Mouse (Mus musculus): Measurements from ENCODE around the gene Ubfd1.

Gene Ubfd1

GRCm38 (mm10) chr7:122066945-122067516, at the start of gene Ubfd1, which contains the start of gene Ears2:
Gene Ubfd1 (plus strand): TSS chr7:122067175.
Gene Ears2 (minus strand): TSS chr7:122067263.
- DNase-seq, result peak; percentile 97

GRCm38 (mm10) chr7:122018247-122018646, 48.7 kb upstream of the Ubfd1 start:
- no peak for DNase-seq

- peak; percentile 70 for DNase-seq
Measured at GRCm38 (mm10) chr7:122018978-122019377, 48.0 kb upstream of the Ubfd1 start.

GRCm38 (mm10) chr7:122020273-122020666, 46.7 kb upstream of the Ubfd1 start:
- DNase-seq, result no peak

- peak; percentile 88 for DNase-seq
Measured at GRCm38 (mm10) chr7:122020667-122021354, 46.2 kb upstream of the Ubfd1 start, which contains the start of gene Gga2. Gene Gga2 (minus strand): TSS chr7:122021222.

- DNase-seq, result no peak
Measured at GRCm38 (mm10) chr7:122022131-122022530, 44.8 kb upstream of the Ubfd1 start.

GRCm38 (mm10) chr7:122033371-122033770, 33.6 kb upstream of the Ubfd1 start:
- DNase-seq, result no peak

- DNase-seq, result no peak
Measured at GRCm38 (mm10) chr7:122034348-122034747, 32.6 kb upstream of the Ubfd1 start.

- no peak for DNase-seq
Measured at GRCm38 (mm10) chr7:122044106-122044505, 22.9 kb upstream of the Ubfd1 start.

- peak; percentile 37 for DNase-seq
Measured at GRCm38 (mm10) chr7:122045181-122045634, 21.8 kb upstream of the Ubfd1 start.

- no peak for DNase-seq
Measured at GRCm38 (mm10) chr7:122045711-122046110, 21.3 kb upstream of the Ubfd1 start.

GRCm38 (mm10) chr7:122046813-122047212, 20.2 kb upstream of the Ubfd1 start:
- DNase-seq, result no peak

GRCm38 (mm10) chr7:122048191-122048590, 18.8 kb upstream of the Ubfd1 start:
- no peak for DNase-seq

- DNase-seq, result no peak
Measured at GRCm38 (mm10) chr7:122050834-122051233, 16.1 kb upstream of the Ubfd1 start.

- no peak for DNase-seq
Measured at GRCm38 (mm10) chr7:122056633-122057032, 10.3 kb upstream of the Ubfd1 start.

GRCm38 (mm10) chr7:122065656-122066055, 1.3 kb upstream of the Ubfd1 start:
- DNase-seq, result no peak

- DNase-seq, result no peak
Measured at GRCm38 (mm10) chr7:122066102-122066944, 652 bp upstream of the Ubfd1 start.

- no peak for DNase-seq
Measured at GRCm38 (mm10) chr7:122067517-122068381, 774 bp downstream of the Ubfd1 start.

GRCm38 (mm10) chr7:122074374-122074773, 7.4 kb downstream of the Ubfd1 start:
- no peak for DNase-seq

GRCm38 (mm10) chr7:122079798-122080554, 13.0 kb downstream of the Ubfd1 start:
- DNase-seq, result no peak

- no peak for DNase-seq
Measured at GRCm38 (mm10) chr7:122081071-122081470, 14.1 kb downstream of the Ubfd1 start.
